Mouse (Mus musculus): ENCODE measurements around the gene Cabin1. TPM values are rescaled to one million over a fixed set of nuclear protein-coding genes. Genes with fewer than 3 reads are reported as not detected.

Gene Cabin1
- polyA plus RNA-seq, 1 experiment, result 30.9 TPM

- no peak for TF ChIP-seq POLR2A (IDR thresholded peaks at IDR 0.05; ENCODE audit: low read depth, low read length)
- TF ChIP-seq CTCF (IDR thresholded peaks at IDR 0.05; ENCODE audit: borderline replicate concordance, insufficient read depth, low read length), result no peak
- no peak overlapping the region for H3K4me3 ChIP-seq (ENCODE audit: insufficient read depth, low read length)
- H3K4me1 ChIP-seq (ENCODE audit: control insufficient read depth, insufficient read depth, low read length), result no peaks in the 10 kb centered on the region
- no peak overlapping the region for H3K27ac ChIP-seq (ENCODE audit: insufficient read depth, low read length)
Observed at GRCm38 (mm10) chr10:75632633-75633032, 131.5 kb downstream of the Cabin1 start.

- H3K4me3 ChIP-seq (ENCODE audit: insufficient read depth, low read length), result no peak overlapping the region
- no peak for TF ChIP-seq CTCF (IDR thresholded peaks at IDR 0.05; ENCODE audit: borderline replicate concordance, insufficient read depth, low read length)
- TF ChIP-seq POLR2A (IDR thresholded peaks at IDR 0.05; ENCODE audit: low read depth, low read length), result no peak
- H3K4me1 ChIP-seq (ENCODE audit: control insufficient read depth, insufficient read depth, low read length), result no peaks in the 10 kb centered on the region
- H3K27ac ChIP-seq (ENCODE audit: insufficient read depth, low read length), result no peak overlapping the region
Observed at GRCm38 (mm10) chr10:75627490-75627889, 136.7 kb downstream of the Cabin1 start.

- H3K4me3 ChIP-seq (ENCODE audit: insufficient read depth, low read length), result no peak overlapping the region
- TF ChIP-seq POLR2A (IDR thresholded peaks at IDR 0.05; ENCODE audit: low read depth, low read length) (no peak), CTCF (IDR thresholded peaks at IDR 0.05; ENCODE audit: borderline replicate concordance, insufficient read depth, low read length) (no peak)
- H3K27ac ChIP-seq (ENCODE audit: insufficient read depth, low read length), result no peak overlapping the region
- no peaks in the 10 kb centered on the region for H3K4me1 ChIP-seq (ENCODE audit: control insufficient read depth, insufficient read depth, low read length)
Observed at GRCm38 (mm10) chr10:75626991-75627390, 137.2 kb downstream of the Cabin1 start.

- Histone ChIP-seq H3K4me3 (ENCODE audit: insufficient read depth, low read length) (no peak overlapping the region), H3K27ac (ENCODE audit: insufficient read depth, low read length) (no peak overlapping the region), H3K4me1 (ENCODE audit: control insufficient read depth, insufficient read depth, low read length) (no peaks in the 10 kb centered on the region)
- TF ChIP-seq POLR2A (IDR thresholded peaks at IDR 0.05; ENCODE audit: low read depth, low read length) (no peak), CTCF (IDR thresholded peaks at IDR 0.05; ENCODE audit: borderline replicate concordance, insufficient read depth, low read length) (no peak)
Observed at GRCm38 (mm10) chr10:75625920-75626319, 138.2 kb downstream of the Cabin1 start.

- no peak for TF ChIP-seq POLR2A (IDR thresholded peaks at IDR 0.05; ENCODE audit: low read depth, low read length)
- H3K27ac ChIP-seq (ENCODE audit: insufficient read depth, low read length), result no peak overlapping the region
- no peak overlapping the region for H3K4me3 ChIP-seq (ENCODE audit: insufficient read depth, low read length)
- no peaks in the 10 kb centered on the region; the same call in 1 of the 2 replicates for H3K4me1 ChIP-seq (ENCODE audit: control insufficient read depth, insufficient read depth, low read length)
Observed at GRCm38 (mm10) chr10:75620818-75621217, 143.3 kb downstream of the Cabin1 start.

GRCm38 (mm10) chr10:75616044-75616443 lies 148.1 kb downstream of the Cabin1 start:
- Histone ChIP-seq H3K27ac (ENCODE audit: insufficient read depth, low read length) (no peak overlapping the region), H3K4me3 (ENCODE audit: insufficient read depth, low read length) (no peak overlapping the region), H3K4me1 (ENCODE audit: control insufficient read depth, insufficient read depth, low read length) (no peaks in the 10 kb centered on the region; the same call in 1 of the 2 replicates)
- TF ChIP-seq POLR2A (IDR thresholded peaks at IDR 0.05; ENCODE audit: low read depth, low read length) (no peak), CTCF (IDR thresholded peaks at IDR 0.05; ENCODE audit: borderline replicate concordance, insufficient read depth, low read length) (no peak)

GRCm38 (mm10) chr10:75610486-75610885 lies 153.7 kb downstream of the Cabin1 start:
- no peaks in the 10 kb centered on the region for H3K4me1 ChIP-seq (ENCODE audit: control insufficient read depth, insufficient read depth, low read length)
- H3K4me3 ChIP-seq (ENCODE audit: insufficient read depth, low read length), result no peak overlapping the region
- H3K27ac ChIP-seq (ENCODE audit: insufficient read depth, low read length), result no peak overlapping the region
- TF ChIP-seq CTCF (IDR thresholded peaks at IDR 0.05; ENCODE audit: borderline replicate concordance, insufficient read depth, low read length) (no peak), POLR2A (IDR thresholded peaks at IDR 0.05; ENCODE audit: low read depth, low read length) (no peak)

GRCm38 (mm10) chr10:75608975-75609374 lies 155.2 kb downstream of the Cabin1 start:
- Histone ChIP-seq H3K27ac (ENCODE audit: insufficient read depth, low read length) (no peak overlapping the region), H3K4me1 (ENCODE audit: control insufficient read depth, insufficient read depth, low read length) (no peaks in the 10 kb centered on the region), H3K4me3 (ENCODE audit: insufficient read depth, low read length) (no peak overlapping the region)
- TF ChIP-seq CTCF (IDR thresholded peaks at IDR 0.05; ENCODE audit: borderline replicate concordance, insufficient read depth, low read length) (no peak), POLR2A (IDR thresholded peaks at IDR 0.05; ENCODE audit: low read depth, low read length) (no peak)

- H3K4me3 ChIP-seq (ENCODE audit: insufficient read depth, low read length), result no peak overlapping the region
- TF ChIP-seq CTCF (IDR thresholded peaks at IDR 0.05; ENCODE audit: borderline replicate concordance, insufficient read depth, low read length), result no peak
- no peak for TF ChIP-seq POLR2A (IDR thresholded peaks at IDR 0.05; ENCODE audit: low read depth, low read length)
Observed at GRCm38 (mm10) chr10:75607253-75607652, 156.9 kb downstream of the Cabin1 start.

GRCm38 (mm10) chr10:75605162-75605846 lies 158.8 kb downstream of the Cabin1 start:
- TF ChIP-seq POLR2A (IDR thresholded peaks at IDR 0.05; ENCODE audit: low read depth, low read length), result no peak
- TF ChIP-seq CTCF (IDR thresholded peaks at IDR 0.05; ENCODE audit: borderline replicate concordance, insufficient read depth, low read length), result no peak
- Histone ChIP-seq H3K27ac (ENCODE audit: insufficient read depth, low read length) (no peak overlapping the region), H3K4me3 (ENCODE audit: insufficient read depth, low read length) (no peak overlapping the region), H3K4me1 (ENCODE audit: control insufficient read depth, insufficient read depth, low read length) (no peaks in the 10 kb centered on the region)

More at GRCm38 (mm10) chr10:75607253-75607652, 156.9 kb downstream of the Cabin1 start:
- Histone ChIP-seq H3K4me1 (ENCODE audit: control insufficient read depth, insufficient read depth, low read length) (no peaks in the 10 kb centered on the region), H3K27ac (ENCODE audit: insufficient read depth, low read length) (no peak overlapping the region)

Data from embryonic fibroblast, embryonic 13.5 days (primary cell).